Mouse (Mus musculus) layer of hippocampus, postnatal 10 days (tissue): ENCODE data around the gene Rps26. TPM values are rescaled to one million over a fixed set of nuclear protein-coding genes. Genes with fewer than 3 reads are reported as not detected.
"Not testable (repeated sequence)": the region's sequence is repeated elsewhere in the genome, so short reads cannot be mapped to it uniquely, and the experiment has no call there.

Source experiments
- DNase-seq, 2 experiments: peaks; one replicate each; pipeline ENCODE4 v3.0.0; 2021; ENCODE audit warnings: low spot score in 2 of 2
- total RNA-seq, 2 experiments: library from RNA; stranded (reverse); gene quantifications; 2 replicates each; pipeline ENCODE4 v1.2.3; 2021

Rps26 gene
- total RNA-seq, 2 experiments from 2014 or later: 508 to 545 TPM

GRCm38 (mm10) chr10:128642749-128643148 lies 16.2 kb upstream of the Rps26 start:
- DNase-seq: no peak

GRCm38 (mm10) chr10:128641871-128642270 lies 15.3 kb upstream of the Rps26 start:
- no peak for DNase-seq

- DNase-seq: no peak
These were observed 14.3 kb upstream of the Rps26 start for GRCm38 (mm10) chr10:128640891-128641290.

- no peak for DNase-seq
These were observed 13.5 kb upstream of the Rps26 start for GRCm38 (mm10) chr10:128639999-128640398.

GRCm38 (mm10) chr10:128637011-128637410 lies 10.5 kb upstream of the Rps26 start:
- DNase-seq: no peak

GRCm38 (mm10) chr10:128636561-128636960 lies 10.0 kb upstream of the Rps26 start:
- DNase-seq: no peak

- no peak for DNase-seq
These were observed 9.2 kb upstream of the Rps26 start for GRCm38 (mm10) chr10:128635697-128636096.

- DNase-seq: no peak
These were observed 5.0 kb upstream of the Rps26 start for GRCm38 (mm10) chr10:128631571-128631970.

- DNase-seq: not testable (repeated sequence)
These were observed 3.8 kb upstream of the Rps26 start for GRCm38 (mm10) chr10:128630306-128630705.

GRCm38 (mm10) chr10:128629746-128630145 lies 3.2 kb upstream of the Rps26 start:
- no peak for DNase-seq

GRCm38 (mm10) chr10:128627398-128628317 lies 1.1 kb upstream of the Rps26 start:
- no peak for DNase-seq

GRCm38 (mm10) chr10:128625287-128625894 lies 1.2 kb downstream of the Rps26 start:
- DNase-seq: no peak

GRCm38 (mm10) chr10:128623106-128623613 lies 3.4 kb downstream of the Rps26 start:
- DNase-seq: not testable (repeated sequence)

- no peak for DNase-seq
These were observed 3.8 kb downstream of the Rps26 start for GRCm38 (mm10) chr10:128622702-128623101.

GRCm38 (mm10) chr10:128621986-128622520 lies 4.5 kb downstream of the Rps26 start:
- DNase-seq: no peak

GRCm38 (mm10) chr10:128620241-128620640 lies 6.3 kb downstream of the Rps26 start:
- DNase-seq: no peak

- DNase-seq: not testable (repeated sequence)
These were observed 7.4 kb downstream of the Rps26 start for GRCm38 (mm10) chr10:128619148-128619547.

- DNase-seq: no peak
These were observed 8.0 kb downstream of the Rps26 start for GRCm38 (mm10) chr10:128618570-128618969.

GRCm38 (mm10) chr10:128615798-128616448 lies 10.6 kb downstream of the Rps26 start:
- DNase-seq: not testable (repeated sequence)

- no peak for DNase-seq
These were observed 11.6 kb downstream of the Rps26 start for GRCm38 (mm10) chr10:128614934-128615333.

GRCm38 (mm10) chr10:128613820-128614219 lies 12.7 kb downstream of the Rps26 start:
- not testable (repeated sequence) for DNase-seq

GRCm38 (mm10) chr10:128613154-128613440 lies 13.4 kb downstream of the Rps26 start:
- DNase-seq: no peak
